Mouse (Mus musculus) neural tube, embryonic 14.5 days (tissue): ENCODE data around the gene Ccdc13. TPM values are rescaled to one million over a fixed set of nuclear protein-coding genes. Genes with fewer than 3 reads are reported as not detected.
A peak's percentile ranks its signal among the peaks of the same experiment; 100 is the strongest.

ENCODE experiments used
- ATAC-seq: fragments of 200-750 bp; cut with Nextera tagmentation; 2 replicates; pipeline ENCODE4 v1.8.0; 2017; ENCODE audit warnings: low read depth, mild to moderate bottlenecking, moderate TSS enrichment, moderate library complexity
- H3K27ac ChIP-seq: fragments of 300-500 bp; sonication (generic); 2 replicates; pipeline ENCODE4 v1.5.1; 2014; ENCODE audit warnings: low read depth, mild to moderate bottlenecking, control low read depth, low read length, moderate library complexity, mixed read lengths
- H3K27me3 ChIP-seq: fragments of 300-500 bp; sonication (generic); 2 replicates; pipeline ENCODE4 v1.6.1; 2014; ENCODE audit warnings: low read length; ENCODE audit not compliant: control insufficient read depth, insufficient read depth
- H3K36me3 ChIP-seq: fragments of 300-500 bp; sonication (generic); 2 replicates; pipeline ENCODE4 v1.6.1; 2014; ENCODE audit warnings: low read length, mixed read lengths; ENCODE audit not compliant: control insufficient read depth, insufficient read depth
- H3K4me1 ChIP-seq: fragments of 300-500 bp; sonication (generic); 2 replicates; pipeline ENCODE4 v1.6.1; 2014; ENCODE audit warnings: low read length; ENCODE audit not compliant: control insufficient read depth, insufficient read depth
- H3K4me2 ChIP-seq: fragments of 300-500 bp; sonication (generic); 2 replicates; pipeline ENCODE4 v1.6.1; 2014; ENCODE audit warnings: mild to moderate bottlenecking, low read depth, low read length, control low read depth
- H3K4me3 ChIP-seq: fragments of 300-500 bp; sonication (generic); 2 replicates; pipeline ENCODE4 v1.5.1; 2014; ENCODE audit warnings: low read depth, low read length, control low read depth, mixed read lengths
- H3K9ac ChIP-seq: fragments of 300-500 bp; sonication (generic); replicated peaks from 2 replicates; pipeline ENCODE4 v1.6.1; 2014; ENCODE audit warnings: low read depth, mild to moderate bottlenecking, control low read depth, low read length, mixed read lengths
- H3K9me3 ChIP-seq: fragments of 300-500 bp; sonication (generic); 2 replicates; pipeline ENCODE4 v1.6.1; 2016; ENCODE audit warnings: low read length; ENCODE audit not compliant: control insufficient read depth
- WGBS: fragments of 180-500 bp; shearing (Covaris S2); extraction: QIAGEN DNeasy Blood & Tissue Kit; methylation state at CpG from one replicate; pipeline ENCODE4 v1.1.7; 2014; 5-methylcytosine and 5-hydroxymethylcytosine counted together
- polyA plus RNA-seq: library from polyadenylated mRNA; unstranded; fragments of >200 nt; fragmentation: Nextera tagmentation; extraction: Ambion mirVana; gene quantifications from 2 replicates; pipeline ENCODE4 v1.2.1, GENCODE M21; 2014

Gene Ccdc13
- polyA plus RNA-seq, 1 experiment from 2014 or later = 1.9 TPM

DNA sequence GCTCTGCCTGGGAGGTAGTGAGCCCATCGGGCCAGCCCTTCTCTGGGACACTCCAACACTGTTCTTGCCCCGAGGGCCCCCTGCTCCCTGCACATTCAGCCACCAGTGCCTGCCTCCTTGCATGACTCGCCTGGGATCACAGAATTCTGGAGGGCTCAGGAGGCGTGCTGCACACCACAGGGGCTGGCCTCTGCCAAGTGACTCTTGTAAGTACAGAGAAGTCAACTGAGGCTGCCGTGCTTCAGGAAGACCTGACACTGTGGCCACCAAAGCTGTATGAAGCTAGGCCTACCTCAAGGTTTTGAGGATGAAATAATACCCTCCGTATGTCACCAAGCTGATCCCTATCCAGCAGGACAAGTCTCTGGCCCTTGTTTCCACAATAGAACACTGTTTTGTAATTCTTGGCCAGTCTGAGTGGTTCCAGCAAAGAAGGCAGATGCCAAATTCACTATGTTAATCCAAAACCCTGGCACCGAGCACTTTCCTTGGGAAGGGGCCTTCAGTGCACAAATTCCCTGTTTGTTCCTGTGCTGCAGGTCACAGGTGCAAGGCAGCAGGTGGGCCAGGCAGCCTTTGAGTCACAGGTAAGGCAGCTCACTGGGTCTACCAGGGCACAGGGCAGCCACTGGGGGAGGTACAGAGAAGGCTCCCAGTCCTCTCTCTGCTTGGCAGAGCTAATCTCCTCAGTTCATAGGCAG, 19.3 kb downstream of the Ccdc13 start:
- no peaks in the 10 kb centered on the region for H3K27me3 ChIP-seq
- H3K27ac ChIP-seq = no peak overlapping the region
- no peaks in the 10 kb centered on the region for H3K36me3 ChIP-seq
- peaks cover 6% of the 10 kb centered on the region; the same call in 1 of the 2 replicates for H3K4me1 ChIP-seq
- WGBS = 64% methylated on average over 7 of the region's 7 CpGs
- H3K9me3 ChIP-seq = no peaks in the 10 kb centered on the region
- no peak overlapping the region for H3K4me3 ChIP-seq
- H3K4me2 ChIP-seq = no peak overlapping the region
- H3K9ac ChIP-seq = no peak overlapping the region
- ATAC-seq = no peak

DNA sequence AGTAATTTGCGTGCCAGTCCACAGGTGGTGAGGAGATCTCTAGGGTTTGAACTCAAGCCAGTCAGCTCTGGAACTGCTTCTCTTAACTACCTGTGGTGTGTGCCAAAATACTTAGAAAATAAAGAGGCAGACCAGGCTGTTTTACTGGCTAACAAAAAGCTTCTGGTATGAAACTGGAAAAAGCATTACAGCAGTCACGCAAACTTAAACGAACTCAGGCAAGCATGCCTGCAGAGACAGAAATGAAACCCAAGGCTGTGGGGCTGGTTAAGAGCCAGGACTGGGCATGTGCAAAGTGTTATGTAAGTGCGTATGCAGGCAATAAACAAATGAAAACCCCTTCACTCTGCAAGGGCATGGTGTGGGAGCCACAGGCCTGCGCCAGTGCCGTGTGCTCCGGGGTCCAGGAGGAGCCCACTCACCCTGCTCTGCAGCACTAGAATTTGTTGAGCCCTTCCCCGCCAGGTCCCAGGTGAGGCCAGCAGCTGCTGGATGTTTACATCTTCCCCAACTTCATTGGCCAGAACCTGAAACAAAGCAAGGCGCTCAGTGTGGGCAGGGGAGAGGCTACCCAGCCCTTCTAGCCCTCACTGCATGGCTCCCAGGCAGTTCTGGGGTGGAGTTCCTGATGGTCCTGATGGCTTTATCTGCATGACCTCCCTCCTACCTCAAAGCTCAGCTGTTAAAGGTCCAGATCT, 20.0 kb downstream of the Ccdc13 start:
- H3K27me3 ChIP-seq = no peaks in the 10 kb centered on the region
- no peak overlapping the region for H3K9ac ChIP-seq
- no peaks in the 10 kb centered on the region for H3K36me3 ChIP-seq
- H3K27ac ChIP-seq = no peak overlapping the region
- H3K4me2 ChIP-seq = no peak overlapping the region
- H3K4me3 ChIP-seq = no peak overlapping the region
- H3K4me1 ChIP-seq = peaks cover 6% of the 10 kb centered on the region; the same call in 1 of the 2 replicates
- H3K9me3 ChIP-seq = no peaks in the 10 kb centered on the region
- 78% methylated on average over 9 of the region's 9 CpGs for whole genome bisulfite sequencing
- no peak for ATAC-seq

DNA sequence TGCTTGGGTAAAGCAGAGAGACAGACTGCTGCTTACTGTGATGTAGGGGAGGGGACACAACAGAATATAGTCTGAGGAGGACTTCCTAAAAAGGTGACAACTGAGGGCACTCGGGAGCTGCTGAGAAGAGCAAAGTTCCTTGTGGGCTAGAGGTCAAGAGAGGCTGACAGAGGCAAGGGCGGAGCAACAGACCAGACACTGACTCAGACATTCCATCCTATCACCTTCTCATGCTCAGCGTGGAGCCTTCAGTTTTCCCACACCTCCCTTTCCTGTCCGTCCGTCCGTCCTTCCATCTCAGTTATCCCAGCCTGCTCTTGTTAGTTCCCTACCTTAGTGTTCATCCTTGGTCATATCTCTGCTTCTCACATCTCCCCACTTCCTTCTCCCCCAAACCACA, 24.1 kb downstream of the Ccdc13 start:
- Histone ChIP-seq H3K4me3 (no peak overlapping the region), H3K36me3 (no peaks in the 10 kb centered on the region), H3K4me2 (no peak overlapping the region), H3K9me3 (no peaks in the 10 kb centered on the region), H3K27ac (no peak overlapping the region), H3K4me1 (peaks cover 11% of the 10 kb centered on the region), H3K27me3 (no peaks in the 10 kb centered on the region), H3K9ac (no peak overlapping the region)
- 81% methylated on average over 6 of the region's 6 CpGs for WGBS
- no peak for ATAC-seq

DNA sequence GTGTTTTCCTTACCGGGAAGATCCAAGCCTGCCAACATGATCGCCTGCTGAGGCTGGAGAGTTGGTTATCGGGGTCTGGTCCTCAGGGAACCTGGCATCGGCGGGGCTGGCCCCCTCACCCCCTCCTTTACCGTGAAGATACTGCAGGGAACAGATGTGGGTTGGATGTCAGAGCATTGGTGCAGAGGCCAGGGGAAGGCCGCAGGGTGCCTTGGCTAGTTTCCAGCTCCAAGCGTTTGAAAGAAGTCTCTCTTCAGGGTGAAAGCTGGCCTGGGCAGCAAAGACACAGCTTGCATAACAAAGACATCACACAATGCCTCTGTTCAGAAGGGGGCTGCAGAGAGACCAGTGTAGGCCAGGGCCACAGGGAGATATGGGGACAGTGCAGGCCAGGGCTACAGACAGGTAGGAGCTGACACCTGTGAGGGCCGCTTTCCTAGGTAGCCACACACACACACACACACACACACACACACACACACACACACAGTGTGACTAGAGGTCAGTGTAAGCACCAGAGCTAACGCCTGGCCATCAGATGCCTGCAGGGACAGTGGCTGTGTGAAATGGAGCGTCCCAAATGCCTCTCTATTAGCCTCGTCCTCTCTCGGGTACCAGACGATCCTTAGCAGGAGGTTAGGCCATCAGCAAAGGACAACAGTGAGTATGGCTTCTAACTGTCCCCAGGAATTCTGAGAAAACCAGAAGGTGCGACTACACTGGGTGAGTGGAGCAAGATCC, 29.0 kb downstream of the Ccdc13 start:
- Histone ChIP-seq H3K9me3 (no peaks in the 10 kb centered on the region), H3K4me3 (no peak overlapping the region), H3K9ac (no peak overlapping the region), H3K27me3 (no peaks in the 10 kb centered on the region), H3K4me2 (no peak overlapping the region), H3K4me1 (peaks cover 17% of the 10 kb centered on the region), H3K27ac (peak overlapping the region; percentile 40; the same call in 1 of the 2 replicates), H3K36me3 (no peaks in the 10 kb centered on the region)
- WGBS = 15% methylated on average over 15 of the region's 15 CpGs
- ATAC-seq = peak; percentile 57

DNA sequence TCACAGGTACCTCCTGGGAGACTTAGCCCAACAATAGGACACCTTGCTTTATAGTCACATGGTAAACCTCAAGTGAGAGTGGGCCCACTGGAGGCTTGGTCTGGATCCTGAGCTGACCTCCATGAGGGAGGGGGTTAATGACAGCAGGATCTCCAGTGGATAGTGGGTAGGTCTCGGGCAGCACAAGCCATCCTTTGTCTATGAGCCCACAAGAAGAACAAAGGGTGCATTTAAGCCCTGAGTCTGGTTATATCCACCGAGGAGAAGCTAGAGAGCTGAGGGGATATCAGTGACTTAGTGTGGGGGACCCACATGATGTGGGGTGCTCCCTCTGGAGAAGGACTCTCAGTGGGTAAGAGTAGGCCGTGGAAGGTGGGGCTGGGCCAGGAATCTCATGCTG, 30.8 kb downstream of the Ccdc13 start:
- H3K4me1 ChIP-seq = peaks cover 17% of the 10 kb centered on the region

DNA sequence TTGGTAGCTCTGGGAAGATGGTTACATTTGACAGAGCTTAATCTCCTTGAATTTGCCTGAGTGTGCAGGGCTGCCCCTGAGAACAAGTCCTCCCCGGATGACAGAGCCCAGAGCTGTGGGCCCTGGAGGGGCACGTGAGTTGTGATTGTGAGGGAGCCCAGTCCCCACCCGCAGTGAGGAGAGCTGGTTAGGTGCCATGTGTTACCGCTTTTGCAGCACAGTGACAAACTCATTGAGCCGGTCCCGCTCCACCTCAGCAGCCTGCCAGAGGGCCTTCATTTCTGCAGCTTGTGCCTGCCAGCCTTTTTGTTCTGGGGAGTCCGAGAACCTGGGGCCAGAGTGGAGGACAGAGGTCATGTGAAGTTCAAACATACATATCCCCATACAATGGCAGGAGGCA, 31.3 kb downstream of the Ccdc13 start:
- WGBS = 56% methylated on average over 7 of the region's 7 CpGs
- no peak overlapping the region for H3K27ac ChIP-seq
- ATAC-seq = no peak
- peaks cover 17% of the 10 kb centered on the region for H3K4me1 ChIP-seq
- no peaks in the 10 kb centered on the region for H3K9me3 ChIP-seq
- H3K4me3 ChIP-seq = no peak overlapping the region
- no peaks in the 10 kb centered on the region for H3K36me3 ChIP-seq
- H3K9ac ChIP-seq = no peak overlapping the region
- H3K27me3 ChIP-seq = no peaks in the 10 kb centered on the region
- no peak overlapping the region for H3K4me2 ChIP-seq

More for the DNA sequence above, 30.8 kb downstream of the Ccdc13 start:
- Histone ChIP-seq H3K4me3 (no peak overlapping the region), H3K9ac (no peak overlapping the region), H3K36me3 (no peaks in the 10 kb centered on the region), H3K4me2 (no peak overlapping the region), H3K27ac (no peak overlapping the region), H3K9me3 (no peaks in the 10 kb centered on the region), H3K27me3 (no peaks in the 10 kb centered on the region)
- WGBS = 45% methylated on average over 3 of the region's 3 CpGs
- ATAC-seq = no peak

DNA sequence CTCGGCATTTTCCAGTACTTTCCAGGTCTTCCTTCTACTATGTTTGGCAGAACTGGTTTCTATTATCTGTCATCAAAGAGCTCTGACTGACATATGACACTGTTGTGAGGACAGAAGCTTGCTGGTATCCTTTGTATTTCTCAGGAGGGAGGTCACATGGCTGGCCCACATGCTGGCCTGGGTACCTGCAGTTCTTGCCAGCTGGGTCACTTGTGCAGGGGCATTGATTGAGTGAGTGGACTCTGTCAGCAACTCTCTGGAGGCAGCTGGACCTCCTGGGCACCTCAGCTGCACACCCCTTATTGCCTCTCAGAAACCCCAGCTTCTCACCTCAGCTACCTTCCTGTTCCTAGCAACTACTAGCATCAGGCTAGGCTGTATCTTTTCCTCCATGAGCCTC, 31.7 kb downstream of the Ccdc13 start:
- no peaks in the 10 kb centered on the region for H3K36me3 ChIP-seq
- no peak overlapping the region for H3K9ac ChIP-seq
- H3K9me3 ChIP-seq = no peaks in the 10 kb centered on the region
- 48% methylated on average over 1 of the region's 1 CpGs for WGBS
- H3K27ac ChIP-seq = no peak overlapping the region
- no peak for ATAC-seq
- H3K4me3 ChIP-seq = no peak overlapping the region
- peaks cover 17% of the 10 kb centered on the region for H3K4me1 ChIP-seq
- H3K4me2 ChIP-seq = no peak overlapping the region
- no peaks in the 10 kb centered on the region for H3K27me3 ChIP-seq

DNA sequence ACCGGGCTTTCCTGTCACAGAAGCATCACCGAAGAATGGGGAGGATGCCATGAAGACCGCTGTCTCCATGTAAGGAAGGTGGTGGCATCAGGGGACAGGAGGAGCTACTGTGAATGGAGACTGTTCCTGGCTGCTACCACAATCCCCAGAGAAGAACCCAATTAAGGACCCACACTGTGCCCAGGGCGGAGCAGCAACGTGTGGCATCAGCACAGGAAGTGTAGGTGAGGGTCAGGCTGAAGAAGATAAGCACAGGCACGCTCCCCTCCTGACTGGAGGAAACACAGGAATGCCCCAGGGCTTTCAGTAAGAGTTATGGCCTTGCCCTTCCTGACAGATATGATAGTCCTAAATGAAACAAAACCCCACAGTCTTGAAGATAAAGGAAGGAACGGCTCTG, 36.5 kb downstream of the Ccdc13 start:
- no peaks in the 10 kb centered on the region for H3K9me3 ChIP-seq
- no peaks in the 10 kb centered on the region for H3K27me3 ChIP-seq
- WGBS = 72% methylated on average over 7 of the region's 7 CpGs
- no peaks in the 10 kb centered on the region for H3K4me1 ChIP-seq
- ATAC-seq = no peak
- H3K36me3 ChIP-seq = no peaks in the 10 kb centered on the region
- no peak overlapping the region for H3K27ac ChIP-seq
- H3K4me3 ChIP-seq = no peak overlapping the region
- no peak overlapping the region for H3K4me2 ChIP-seq
- H3K9ac ChIP-seq = no peak overlapping the region
